Mouse (Mus musculus): ENCODE data around the gene Stra8.

DNA sequence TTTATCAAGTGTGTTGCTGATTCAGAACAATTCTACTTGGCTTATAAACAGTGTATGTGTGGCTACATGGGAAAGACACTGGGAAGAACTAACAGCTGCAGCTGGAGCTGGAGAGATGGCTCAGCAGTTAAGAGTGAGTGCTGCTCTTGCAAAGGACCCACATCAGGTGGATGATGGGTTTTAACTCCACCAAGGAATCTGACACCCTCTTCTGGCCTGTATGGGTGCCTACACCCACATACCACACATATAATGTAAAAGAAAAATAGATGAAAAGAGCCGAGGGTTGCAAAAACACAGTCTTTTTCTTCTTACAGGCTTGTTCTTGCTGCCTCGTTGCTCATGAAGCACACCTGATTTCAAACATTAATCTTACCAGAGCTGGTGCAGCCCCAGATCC, 13.8 kb upstream of the Stra8 start:
- TF ChIP-seq CHD2 (IDR thresholded peaks at IDR 0.05; ENCODE audit: low read depth, low read length) (no peak), HCFC1 (IDR thresholded peaks at IDR 0.05; ENCODE audit: borderline replicate concordance, insufficient read depth, low read length) (no peak), MAFK (IDR thresholded peaks at IDR 0.05; ENCODE audit: insufficient read depth, low read depth, low read length) (no peak), ZNF384 (IDR thresholded peaks at IDR 0.05; ENCODE audit: low read depth, low read length) (no peak), ZC3H11A (IDR thresholded peaks at IDR 0.05; ENCODE audit: borderline replicate concordance, low read depth, low read length) (no peak)

All from ES-E14 (cell line).